Mouse (Mus musculus): Measurements from ENCODE around the gene Sesn3. TPM values are rescaled to one million over a fixed set of nuclear protein-coding genes. Genes with fewer than 3 reads are reported as not detected.
A peak's percentile ranks its signal among the peaks of the same experiment; 100 is the strongest.

Sesn3 gene
- polyA plus RNA-seq, 1 experiment from 2014 or later: 22.9 TPM

GRCm38 (mm10) chr9:14262568-14262972 is 12.3 kb upstream of the Sesn3 start:
- WGBS: 80% methylated on average over 4 of the region's 4 CpGs
- no peak overlapping the region for H3K4me3 ChIP-seq
- H3K4me1 ChIP-seq: no peaks in the 10 kb centered on the region
- H3K27me3 ChIP-seq (ENCODE audit: low read depth, poor library complexity, severe bottlenecking): no peaks in the 10 kb centered on the region
- DNase-seq (ENCODE audit: low spot score): no peak
- H3K36me3 ChIP-seq: no peaks in the 10 kb centered on the region
- H3K9me3 ChIP-seq (replicated peaks): no peaks in the 10 kb centered on the region
- H3K27ac ChIP-seq: no peak overlapping the region

- H3K27ac ChIP-seq: no peak overlapping the region
- H3K4me1 ChIP-seq: no peaks in the 10 kb centered on the region
- H3K4me3 ChIP-seq: no peak overlapping the region
- 39% methylated on average over 2 of the region's 2 CpGs for WGBS
- H3K27me3 ChIP-seq (ENCODE audit: low read depth, poor library complexity, severe bottlenecking): no peaks in the 10 kb centered on the region
- no peak for DNase-seq (ENCODE audit: low spot score)
- H3K36me3 ChIP-seq: no peaks in the 10 kb centered on the region
- H3K9me3 ChIP-seq (replicated peaks): no peaks in the 10 kb centered on the region
Observed at GRCm38 (mm10) chr9:14266470-14266869, 8.4 kb upstream of the Sesn3 start.

- H3K27me3 ChIP-seq (ENCODE audit: low read depth, poor library complexity, severe bottlenecking): no peaks in the 10 kb centered on the region
- 88% methylated on average over 2 of the region's 2 CpGs for WGBS
- no peak overlapping the region for H3K27ac ChIP-seq
- no peaks in the 10 kb centered on the region for H3K4me1 ChIP-seq
- no peak for DNase-seq (ENCODE audit: low spot score)
- no peaks in the 10 kb centered on the region for H3K9me3 ChIP-seq (replicated peaks)
- H3K4me3 ChIP-seq: no peak overlapping the region
- H3K36me3 ChIP-seq: no peaks in the 10 kb centered on the region
Observed at GRCm38 (mm10) chr9:14268578-14268977, 6.3 kb upstream of the Sesn3 start.

GRCm38 (mm10) chr9:14272921-14273320 is 1.9 kb upstream of the Sesn3 start:
- Histone ChIP-seq H3K27ac (no peak overlapping the region), H3K36me3 (no peaks in the 10 kb centered on the region), H3K9me3 (replicated peaks) (no peaks in the 10 kb centered on the region), H3K27me3 (ENCODE audit: low read depth, poor library complexity, severe bottlenecking) (no peaks in the 10 kb centered on the region), H3K4me1 (peaks cover 11% of the 10 kb centered on the region), H3K4me3 (no peak overlapping the region)
- 87% methylated on average over 1 of the region's 1 CpGs for WGBS
- no peak for DNase-seq (ENCODE audit: low spot score)

- H3K27me3 ChIP-seq (ENCODE audit: low read depth, poor library complexity, severe bottlenecking): no peaks in the 10 kb centered on the region
- DNase-seq (ENCODE audit: low spot score): no peak
- H3K36me3 ChIP-seq: no peaks in the 10 kb centered on the region
- 35% methylated on average over 5 of the region's 5 CpGs for WGBS
- no peaks in the 10 kb centered on the region for H3K9me3 ChIP-seq (replicated peaks)
- H3K4me1 ChIP-seq: peaks cover 15% of the 10 kb centered on the region
- H3K4me3 ChIP-seq: peak overlapping the region; percentile 95
- peak overlapping the region; percentile 88 for H3K27ac ChIP-seq
Observed at GRCm38 (mm10) chr9:14274586-14274985, 281 bp upstream of the Sesn3 start.

GRCm38 (mm10) chr9:14275792-14276480 is 1.1 kb downstream of the Sesn3 start:
- H3K4me1 ChIP-seq: peaks cover 15% of the 10 kb centered on the region
- peak overlapping the region; percentile 95 for H3K4me3 ChIP-seq
- no peaks in the 10 kb centered on the region for H3K36me3 ChIP-seq
- peak overlapping the region; percentile 97 for H3K27ac ChIP-seq
- DNase-seq (ENCODE audit: low spot score): peak; percentile 94
- under 1% methylated on average over 52 of the region's 54 CpGs for WGBS
- no peaks in the 10 kb centered on the region for H3K27me3 ChIP-seq (ENCODE audit: low read depth, poor library complexity, severe bottlenecking)
- H3K9me3 ChIP-seq (replicated peaks): no peaks in the 10 kb centered on the region

- Histone ChIP-seq H3K4me3 (peak overlapping the region; percentile 95), H3K27ac (peak overlapping the region; percentile 97), H3K4me1 (peaks cover 15% of the 10 kb centered on the region), H3K27me3 (ENCODE audit: low read depth, poor library complexity, severe bottlenecking) (no peaks in the 10 kb centered on the region), H3K9me3 (replicated peaks) (no peaks in the 10 kb centered on the region), H3K36me3 (no peaks in the 10 kb centered on the region)
- no peak for DNase-seq (ENCODE audit: low spot score)
- WGBS: under 1% methylated on average over 37 of the region's 61 CpGs
Observed at GRCm38 (mm10) chr9:14276481-14277287, 1.8 kb downstream of the Sesn3 start.

- H3K4me1 ChIP-seq: peaks cover 15% of the 10 kb centered on the region
- H3K27ac ChIP-seq: peak overlapping the region; percentile 97
- H3K36me3 ChIP-seq: no peaks in the 10 kb centered on the region
- no peaks in the 10 kb centered on the region for H3K9me3 ChIP-seq (replicated peaks)
- 2% methylated on average over 7 of the region's 7 CpGs for WGBS
- peak overlapping the region; percentile 95 for H3K4me3 ChIP-seq
- H3K27me3 ChIP-seq (ENCODE audit: low read depth, poor library complexity, severe bottlenecking): no peaks in the 10 kb centered on the region
- DNase-seq (ENCODE audit: low spot score): no peak
Observed at GRCm38 (mm10) chr9:14277365-14277991, 2.6 kb downstream of the Sesn3 start.

GRCm38 (mm10) chr9:14280696-14281095 is 5.8 kb downstream of the Sesn3 start:
- H3K4me3 ChIP-seq: no peak overlapping the region
- H3K27me3 ChIP-seq (ENCODE audit: low read depth, poor library complexity, severe bottlenecking): no peaks in the 10 kb centered on the region
- 80% methylated on average over 1 of the region's 1 CpGs for WGBS
- H3K27ac ChIP-seq: no peak overlapping the region
- H3K4me1 ChIP-seq: 0 out of 2 replicates have a peak, but pooled peaks cover 5% of the 10 kb centered on the region
- DNase-seq (ENCODE audit: low spot score): no peak
- H3K36me3 ChIP-seq: no peaks in the 10 kb centered on the region
- no peaks in the 10 kb centered on the region for H3K9me3 ChIP-seq (replicated peaks)

GRCm38 (mm10) chr9:14285036-14285435 is 10.2 kb downstream of the Sesn3 start:
- H3K27me3 ChIP-seq (ENCODE audit: low read depth, poor library complexity, severe bottlenecking): no peaks in the 10 kb centered on the region

GRCm38 (mm10) chr9:14287234-14287633 is 12.4 kb downstream of the Sesn3 start:
- 92% methylated on average over 1 of the region's 1 CpGs for WGBS
- Histone ChIP-seq H3K4me1 (no peaks in the 10 kb centered on the region), H3K27ac (no peak overlapping the region), H3K9me3 (replicated peaks) (no peaks in the 10 kb centered on the region), H3K27me3 (ENCODE audit: low read depth, poor library complexity, severe bottlenecking) (no peaks in the 10 kb centered on the region), H3K4me3 (no peak overlapping the region), H3K36me3 (no peaks in the 10 kb centered on the region)
- DNase-seq (ENCODE audit: low spot score): no peak

More at GRCm38 (mm10) chr9:14285036-14285435, 10.2 kb downstream of the Sesn3 start:
- no peaks in the 10 kb centered on the region for H3K4me1 ChIP-seq
- 79% methylated on average over 3 of the region's 3 CpGs for WGBS
- no peaks in the 10 kb centered on the region for H3K36me3 ChIP-seq
- no peaks in the 10 kb centered on the region for H3K9me3 ChIP-seq (replicated peaks)
- H3K27ac ChIP-seq: no peak overlapping the region
- DNase-seq (ENCODE audit: low spot score): no peak
- H3K4me3 ChIP-seq: no peak overlapping the region

- no peak for DNase-seq (ENCODE audit: low spot score)
- Histone ChIP-seq H3K36me3 (no peaks in the 10 kb centered on the region), H3K4me1 (no peaks in the 10 kb centered on the region), H3K9me3 (replicated peaks) (no peaks in the 10 kb centered on the region), H3K27me3 (ENCODE audit: low read depth, poor library complexity, severe bottlenecking) (no peaks in the 10 kb centered on the region), H3K27ac (no peak overlapping the region), H3K4me3 (no peak overlapping the region)
Observed at GRCm38 (mm10) chr9:14288500-14288899, 13.6 kb downstream of the Sesn3 start.

GRCm38 (mm10) chr9:14293866-14294265 is 19.0 kb downstream of the Sesn3 start:
- no peaks in the 10 kb centered on the region for H3K9me3 ChIP-seq (replicated peaks)
- no peaks in the 10 kb centered on the region for H3K36me3 ChIP-seq
- no peaks in the 10 kb centered on the region for H3K27me3 ChIP-seq (ENCODE audit: low read depth, poor library complexity, severe bottlenecking)
- DNase-seq (ENCODE audit: low spot score): no peak
- no peak overlapping the region for H3K27ac ChIP-seq
- H3K4me3 ChIP-seq: no peak overlapping the region
- WGBS: 100% methylated on average over 1 of the region's 1 CpGs
- no peaks in the 10 kb centered on the region for H3K4me1 ChIP-seq

All from limb, embryonic 10.5 days (tissue).